Mouse (Mus musculus): ENCODE results near the gene Mcrip2. TPM values are rescaled to one million over a fixed set of nuclear protein-coding genes. Genes with fewer than 3 reads are reported as not detected.

Gene Mcrip2
- total RNA-seq, 1 experiment: 12.3 TPM

DNA sequence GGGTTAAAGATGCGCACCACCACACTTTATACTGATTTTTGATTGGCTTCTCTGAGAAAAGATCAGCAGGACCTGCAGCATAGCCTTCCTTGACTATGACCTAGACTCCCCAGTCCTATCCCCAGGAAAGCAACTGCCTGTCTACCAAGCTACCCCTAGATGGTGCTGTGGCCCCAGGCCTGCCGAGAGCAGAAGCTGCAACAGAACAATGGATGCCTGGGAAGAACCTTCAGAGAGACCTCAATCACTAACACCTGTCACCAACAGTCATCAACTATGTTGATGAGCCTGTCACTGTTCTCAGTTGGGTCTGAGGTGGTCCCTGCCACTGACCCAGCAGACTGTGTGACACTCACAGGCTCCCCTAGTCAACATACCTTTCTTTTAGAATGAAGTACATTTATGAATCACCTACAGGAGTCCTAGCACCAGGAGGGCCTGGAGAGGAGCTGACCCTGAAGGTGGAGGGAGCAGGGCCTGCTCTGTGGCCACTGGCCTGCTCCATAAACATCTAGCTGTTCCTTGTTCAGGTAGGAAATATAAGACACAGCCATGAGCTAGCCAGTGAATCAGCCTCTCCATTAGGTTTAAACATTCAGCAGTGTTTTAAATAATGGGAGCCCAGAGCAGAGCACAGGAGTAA, 25.5 kb upstream of the Mcrip2 start:
- H3K27ac ChIP-seq (ENCODE audit: insufficient read depth, low read depth, low read length, poor library complexity, severe bottlenecking): no peak overlapping the region
- TF ChIP-seq ZNF384 (IDR thresholded peaks at IDR 0.05; ENCODE audit: low read depth, low read length) (no peak), MAFK (IDR thresholded peaks at IDR 0.05; ENCODE audit: insufficient read depth, low read depth, low read length) (no peak), HCFC1 (IDR thresholded peaks at IDR 0.05; ENCODE audit: borderline replicate concordance, insufficient read depth, low read length) (no peak), ZC3H11A (IDR thresholded peaks at IDR 0.05; ENCODE audit: borderline replicate concordance, low read depth, low read length) (no peak; the same call in 1 of the 2 replicates), CHD2 (IDR thresholded peaks at IDR 0.05; ENCODE audit: low read depth, low read length) (no peak)
- in situ Hi-C loops (cut with MboI; ENCODE audit: low sequenced_read_pairs in 2 of 2, unreplicated experiment in 2 of 2): no loop called here
- H3K4me3 ChIP-seq (ENCODE audit: insufficient read depth in 1 of 2, low read depth in 1 of 2, low read length in 2 of 2, poor library complexity in 1 of 2, severe bottlenecking in 1 of 2): no peak overlapping the region
- H3K4me1 ChIP-seq (ENCODE audit: control insufficient read depth in 2 of 2, insufficient read depth in 2 of 2, low read length in 2 of 2, poor library complexity in 1 of 2): peaks cover 0 to 3% of the 10 kb centered on the region in 2 experiments; a peak in 1 of 4 replicates
- H3K36me3 ChIP-seq (ENCODE audit: control insufficient read depth, insufficient read depth, low read length, poor library complexity, severe bottlenecking): peaks cover 4% of the 10 kb centered on the region; the same call in 1 of the 2 replicates
- no peak overlapping the region for H3K9ac ChIP-seq (ENCODE audit: insufficient read depth, low read depth, low read length, poor library complexity, severe bottlenecking)
- H3K9me3 ChIP-seq (ENCODE audit: control insufficient read depth, insufficient read depth, low read depth, low read length): no peaks in the 10 kb centered on the region
- peak; percentile 64 for DNase-seq (ENCODE audit: low read depth, low spot score)

DNA sequence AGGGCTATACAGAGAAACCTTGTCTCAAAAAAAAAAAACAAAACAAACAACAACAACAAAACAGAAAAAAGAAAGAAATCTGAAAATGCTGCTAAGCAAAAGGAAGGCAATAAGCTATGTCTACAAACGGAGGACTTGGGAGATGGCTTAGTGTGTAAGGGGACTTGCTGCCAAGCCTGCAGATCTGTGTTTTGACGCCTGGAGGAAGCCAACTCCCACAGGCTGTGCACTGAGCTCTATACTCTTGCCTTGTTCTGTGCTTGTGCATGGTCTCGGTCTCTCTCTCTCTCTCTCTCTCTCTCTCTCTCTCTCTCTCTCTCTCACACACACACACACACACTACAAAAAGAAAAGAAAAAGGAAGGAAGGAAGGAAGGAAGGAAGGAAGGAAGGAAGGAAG, 20.3 kb upstream of the Mcrip2 start:
- Histone ChIP-seq H3K27ac (ENCODE audit: insufficient read depth, low read depth, low read length, poor library complexity, severe bottlenecking) (no peak overlapping the region), H3K4me3 (ENCODE audit: insufficient read depth in 1 of 2, low read depth in 1 of 2, low read length in 2 of 2, poor library complexity in 1 of 2, severe bottlenecking in 1 of 2) (no peak overlapping the region), H3K9ac (ENCODE audit: insufficient read depth, low read depth, low read length, poor library complexity, severe bottlenecking) (no peak overlapping the region), H3K4me1 (ENCODE audit: control insufficient read depth in 2 of 2, insufficient read depth in 2 of 2, low read length in 2 of 2, poor library complexity in 1 of 2) (peaks cover 3 to 14% of the 10 kb centered on the region in 2 experiments; a peak in 2 of 4 replicates), H3K9me3 (ENCODE audit: control insufficient read depth, insufficient read depth, low read depth, low read length) (no peaks in the 10 kb centered on the region), H3K36me3 (ENCODE audit: control insufficient read depth, insufficient read depth, low read length, poor library complexity, severe bottlenecking) (peaks cover 18% of the 10 kb centered on the region; the same call in 1 of the 2 replicates)
- in situ Hi-C loops (cut with MboI; ENCODE audit: low sequenced_read_pairs in 2 of 2, unreplicated experiment in 2 of 2): no loop called here
- TF ChIP-seq ZNF384 (IDR thresholded peaks at IDR 0.05; ENCODE audit: low read depth, low read length) (no peak), CHD2 (IDR thresholded peaks at IDR 0.05; ENCODE audit: low read depth, low read length) (no peak), ZC3H11A (IDR thresholded peaks at IDR 0.05; ENCODE audit: borderline replicate concordance, low read depth, low read length) (no peak), MAFK (IDR thresholded peaks at IDR 0.05; ENCODE audit: insufficient read depth, low read depth, low read length) (no peak), HCFC1 (IDR thresholded peaks at IDR 0.05; ENCODE audit: borderline replicate concordance, insufficient read depth, low read length) (no peak)
- no peak for DNase-seq (ENCODE audit: low read depth, low spot score)

DNA sequence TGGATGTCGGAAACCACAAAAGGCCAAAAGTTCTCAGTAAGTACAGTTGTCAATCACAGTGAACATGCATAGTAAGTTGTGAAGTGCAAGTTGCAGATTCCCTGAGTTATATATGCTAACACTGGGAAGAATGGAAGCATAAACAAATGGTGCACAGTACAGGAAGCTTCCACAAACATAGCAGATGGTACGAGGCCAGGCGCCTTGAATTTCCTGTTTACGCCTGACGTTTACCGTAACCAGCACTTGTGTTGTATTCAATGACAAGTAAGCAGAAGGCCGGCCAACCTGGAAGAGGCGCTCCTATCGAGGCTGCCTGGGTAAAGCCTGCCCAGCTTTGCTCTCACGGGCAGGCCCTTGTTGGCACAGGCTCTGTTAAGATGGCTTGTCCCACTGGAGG, 18.9 kb upstream of the Mcrip2 start:
- H3K9ac ChIP-seq (ENCODE audit: insufficient read depth, low read depth, low read length, poor library complexity, severe bottlenecking): no peak overlapping the region
- H3K4me3 ChIP-seq (ENCODE audit: insufficient read depth in 1 of 2, low read depth in 1 of 2, low read length in 2 of 2, poor library complexity in 1 of 2, severe bottlenecking in 1 of 2): no peak overlapping the region
- no peak overlapping the region for H3K27ac ChIP-seq (ENCODE audit: insufficient read depth, low read depth, low read length, poor library complexity, severe bottlenecking)
- TF ChIP-seq HCFC1 (IDR thresholded peaks at IDR 0.05; ENCODE audit: borderline replicate concordance, insufficient read depth, low read length) (no peak), ZNF384 (IDR thresholded peaks at IDR 0.05; ENCODE audit: low read depth, low read length) (no peak), ZC3H11A (IDR thresholded peaks at IDR 0.05; ENCODE audit: borderline replicate concordance, low read depth, low read length) (no peak), CHD2 (IDR thresholded peaks at IDR 0.05; ENCODE audit: low read depth, low read length) (no peak), MAFK (IDR thresholded peaks at IDR 0.05; ENCODE audit: insufficient read depth, low read depth, low read length) (no peak)
- H3K4me1 ChIP-seq (ENCODE audit: control insufficient read depth in 2 of 2, insufficient read depth in 2 of 2, low read length in 2 of 2, poor library complexity in 1 of 2): peaks cover 3 to 17% of the 10 kb centered on the region in 2 experiments; a peak in 3 of 4 replicates
- peaks cover 26% of the 10 kb centered on the region for H3K36me3 ChIP-seq (ENCODE audit: control insufficient read depth, insufficient read depth, low read length, poor library complexity, severe bottlenecking)
- no peaks in the 10 kb centered on the region for H3K9me3 ChIP-seq (ENCODE audit: control insufficient read depth, insufficient read depth, low read depth, low read length)
- in situ Hi-C loops (cut with MboI; ENCODE audit: low sequenced_read_pairs in 2 of 2, unreplicated experiment in 2 of 2): no loop called here
- no peak for DNase-seq (ENCODE audit: low read depth, low spot score)

GRCm38 (mm10) chr17:25886806-25887205, 18.2 kb upstream of the Mcrip2 start:
- Histone ChIP-seq H3K9me3 (ENCODE audit: control insufficient read depth, insufficient read depth, low read depth, low read length) (no peaks in the 10 kb centered on the region), H3K36me3 (ENCODE audit: control insufficient read depth, insufficient read depth, low read length, poor library complexity, severe bottlenecking) (peaks cover 26% of the 10 kb centered on the region), H3K4me1 (ENCODE audit: control insufficient read depth in 2 of 2, insufficient read depth in 2 of 2, low read length in 2 of 2, poor library complexity in 1 of 2) (peaks cover 4 to 22% of the 10 kb centered on the region in 2 experiments; a peak in 3 of 4 replicates), H3K4me3 (ENCODE audit: insufficient read depth in 1 of 2, low read depth in 1 of 2, low read length in 2 of 2, poor library complexity in 1 of 2, severe bottlenecking in 1 of 2) (no peak overlapping the region), H3K9ac (ENCODE audit: insufficient read depth, low read depth, low read length, poor library complexity, severe bottlenecking) (no peak overlapping the region), H3K27ac (ENCODE audit: insufficient read depth, low read depth, low read length, poor library complexity, severe bottlenecking) (no peak overlapping the region)
- no peak for DNase-seq (ENCODE audit: low read depth, low spot score)
- in situ Hi-C loops (cut with MboI; ENCODE audit: low sequenced_read_pairs in 2 of 2, unreplicated experiment in 2 of 2): no loop called here
- TF ChIP-seq ZC3H11A (IDR thresholded peaks at IDR 0.05; ENCODE audit: borderline replicate concordance, low read depth, low read length): no peak
- TF ChIP-seq ZNF384 (IDR thresholded peaks at IDR 0.05; ENCODE audit: low read depth, low read length): no peak
- TF ChIP-seq CHD2 (IDR thresholded peaks at IDR 0.05; ENCODE audit: low read depth, low read length): no peak
- TF ChIP-seq MAFK (IDR thresholded peaks at IDR 0.05; ENCODE audit: insufficient read depth, low read depth, low read length): no peak
- TF ChIP-seq HCFC1 (IDR thresholded peaks at IDR 0.05; ENCODE audit: borderline replicate concordance, insufficient read depth, low read length): no peak
